Mouse (Mus musculus) forebrain, embryonic 14.5 days (tissue): ENCODE results near the gene Psapl1. TPM values are rescaled to one million over a fixed set of nuclear protein-coding genes. Genes with fewer than 3 reads are reported as not detected.

ENCODE experiments used
- ATAC-seq: fragments of 200-750 bp; cut with Nextera tagmentation; 2 replicates; pipeline ENCODE4 v1.8.0; 2017; ENCODE audit warnings: mild to moderate bottlenecking, moderate library complexity
- DNase-seq: peaks from one replicate; pipeline ENCODE4 v3.0.0-alpha.2; 2015; ENCODE audit warnings: low spot score
- H3K27ac ChIP-seq: fragments of 300-500 bp; sonication (generic); 2 replicates; pipeline ENCODE4 v1.5.1; 2014; ENCODE audit warnings: low read depth, mild to moderate bottlenecking, control low read depth, low read length, moderate library complexity
- H3K27me3 ChIP-seq: fragments of 300-500 bp; sonication (generic); replicated peaks from 2 replicates; pipeline ENCODE4 v1.6.1; 2014; ENCODE audit warnings: low read length, control low read depth, mixed read lengths; ENCODE audit not compliant: control insufficient read depth, insufficient read depth
- H3K36me3 ChIP-seq: fragments of 300-500 bp; sonication (generic); 2 replicates; pipeline ENCODE4 v1.6.1; 2014; ENCODE audit warnings: low read length, control low read depth; ENCODE audit not compliant: control insufficient read depth, insufficient read depth
- H3K4me1 ChIP-seq: fragments of 300-500 bp; sonication (generic); 2 replicates; pipeline ENCODE4 v1.6.1; 2014; ENCODE audit warnings: antibody characterized with exemption, low read length, control low read depth; ENCODE audit not compliant: control insufficient read depth, insufficient read depth
- H3K4me2 ChIP-seq: fragments of 300-500 bp; sonication (generic); 2 replicates; pipeline ENCODE4 v1.6.1; 2014; ENCODE audit warnings: mild to moderate bottlenecking, control low read depth, low read length
- H3K4me3 ChIP-seq: fragments of 300-500 bp; sonication (generic); 2 replicates; pipeline ENCODE4 v1.5.1; 2014; ENCODE audit warnings: low read depth, low read length, control low read depth
- H3K9ac ChIP-seq: fragments of 300-500 bp; sonication (generic); 2 replicates; pipeline ENCODE4 v1.6.1; 2014; ENCODE audit warnings: mild to moderate bottlenecking, low read length, control low read depth, moderate library complexity
- H3K9me3 ChIP-seq: fragments of 300-500 bp; sonication (generic); replicated peaks from 2 replicates; pipeline ENCODE4 v1.6.1; 2016; ENCODE audit warnings: low read length, control low read depth, mixed read lengths; ENCODE audit not compliant: control insufficient read depth
- WGBS: fragments of 180-500 bp; shearing (Covaris S2); extraction: QIAGEN DNeasy Blood & Tissue Kit; methylation state at CpG from one replicate; pipeline ENCODE4 v1.1.7; 2014; 5-methylcytosine and 5-hydroxymethylcytosine counted together
- polyA plus RNA-seq: library from polyadenylated mRNA; unstranded; fragments of >200 nt; fragmentation: Nextera tagmentation; extraction: Ambion mirVana; gene quantifications from 2 replicates; pipeline ENCODE4 v1.2.1, GENCODE M21; 2014

The Psapl1 gene
- polyA plus RNA-seq, 1 experiment from 2014 or later, result not detected

- Histone ChIP-seq H3K4me1 (peaks cover 11% of the 10 kb centered on the region; the same call in 1 of the 2 replicates), H3K4me2 (no peak overlapping the region), H3K4me3 (no peak overlapping the region), H3K27me3 (no peaks in the 10 kb centered on the region), H3K9me3 (no peaks in the 10 kb centered on the region), H3K27ac (no peak overlapping the region), H3K36me3 (no peaks in the 10 kb centered on the region), H3K9ac (no peak overlapping the region)
- ATAC-seq (no peak), DNase-seq (no peak)
- 66% methylated on average over 7 of the region's 7 CpGs for WGBS
These were observed 25.6 kb upstream of the Psapl1 start for GRCm38 (mm10) chr5:36178215-36178614.

GRCm38 (mm10) chr5:36178785-36179184, 25.0 kb upstream of the Psapl1 start:
- H3K9ac ChIP-seq, result no peak overlapping the region

GRCm38 (mm10) chr5:36179708-36180107, 24.1 kb upstream of the Psapl1 start:
- Histone ChIP-seq H3K27me3 (no peaks in the 10 kb centered on the region), H3K36me3 (no peaks in the 10 kb centered on the region), H3K9ac (no peak overlapping the region), H3K4me1 (peaks cover 7% of the 10 kb centered on the region; the same call in 1 of the 2 replicates), H3K9me3 (no peaks in the 10 kb centered on the region), H3K27ac (no peak overlapping the region), H3K4me3 (no peak overlapping the region), H3K4me2 (no peak overlapping the region)
- DNase-seq (no peak), ATAC-seq (no peak)
- WGBS, result 91% methylated on average over 5 of the region's 5 CpGs

More at GRCm38 (mm10) chr5:36178785-36179184, 25.0 kb upstream of the Psapl1 start:
- no peak overlapping the region for H3K4me2 ChIP-seq
- no peak overlapping the region for H3K4me3 ChIP-seq
- ATAC-seq, result no peak
- peaks cover 11% of the 10 kb centered on the region; the same call in 1 of the 2 replicates for H3K4me1 ChIP-seq
- H3K27me3 ChIP-seq, result no peaks in the 10 kb centered on the region
- H3K9me3 ChIP-seq, result no peaks in the 10 kb centered on the region
- no peak for DNase-seq
- WGBS, result 94% methylated on average over 3 of the region's 3 CpGs
- no peaks in the 10 kb centered on the region for H3K36me3 ChIP-seq
- H3K27ac ChIP-seq, result no peak overlapping the region

GRCm38 (mm10) chr5:36182326-36182725, 21.5 kb upstream of the Psapl1 start:
- Histone ChIP-seq H3K27ac (no peak overlapping the region), H3K36me3 (no peaks in the 10 kb centered on the region), H3K4me1 (no peaks in the 10 kb centered on the region), H3K4me3 (no peak overlapping the region), H3K9me3 (no peaks in the 10 kb centered on the region), H3K27me3 (no peaks in the 10 kb centered on the region), H3K9ac (no peak overlapping the region), H3K4me2 (no peak overlapping the region)
- DNase-seq, result no peak
- ATAC-seq, result no peak
- 87% methylated on average over 7 of the region's 7 CpGs for WGBS

GRCm38 (mm10) chr5:36186294-36187053, 17.3 kb upstream of the Psapl1 start:
- H3K9me3 ChIP-seq, result no peaks in the 10 kb centered on the region
- DNase-seq, result no peak
- H3K4me3 ChIP-seq, result no peak overlapping the region
- H3K27ac ChIP-seq, result no peak overlapping the region
- H3K27me3 ChIP-seq, result no peaks in the 10 kb centered on the region
- no peaks in the 10 kb centered on the region for H3K36me3 ChIP-seq
- H3K4me1 ChIP-seq, result no peaks in the 10 kb centered on the region
- H3K4me2 ChIP-seq, result no peak overlapping the region
- 66% methylated on average over 8 of the region's 8 CpGs for WGBS
- H3K9ac ChIP-seq, result no peak overlapping the region
- no peak for ATAC-seq

DNA sequence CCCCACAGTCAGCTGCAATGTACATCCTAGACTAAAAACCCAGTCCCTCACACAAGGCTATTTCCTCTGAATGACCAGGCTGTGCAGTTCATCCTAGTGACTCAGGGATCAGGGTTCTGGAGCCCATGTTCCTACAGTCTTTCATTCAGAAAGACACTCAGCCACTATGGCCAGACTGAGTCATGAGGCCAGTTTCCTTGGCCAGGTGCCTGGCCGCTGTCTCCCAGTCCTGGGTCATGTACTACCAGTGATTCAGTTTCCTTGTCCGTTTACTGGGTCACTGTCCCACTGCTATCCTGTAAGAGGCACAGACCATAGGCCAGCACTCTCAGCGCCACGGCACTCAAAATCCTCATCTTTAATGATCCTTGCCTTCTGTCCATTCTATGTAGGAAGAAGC, 15.5 kb upstream of the Psapl1 start:
- H3K27ac ChIP-seq, result no peak overlapping the region
- H3K9me3 ChIP-seq, result no peaks in the 10 kb centered on the region
- H3K4me1 ChIP-seq, result no peaks in the 10 kb centered on the region
- H3K9ac ChIP-seq, result no peak overlapping the region
- H3K36me3 ChIP-seq, result no peaks in the 10 kb centered on the region
- DNase-seq (no peak), ATAC-seq (no peak)
- no peak overlapping the region for H3K4me3 ChIP-seq
- WGBS, result 90% methylated on average over 4 of the region's 4 CpGs
- H3K27me3 ChIP-seq, result no peaks in the 10 kb centered on the region
- no peak overlapping the region for H3K4me2 ChIP-seq

DNA sequence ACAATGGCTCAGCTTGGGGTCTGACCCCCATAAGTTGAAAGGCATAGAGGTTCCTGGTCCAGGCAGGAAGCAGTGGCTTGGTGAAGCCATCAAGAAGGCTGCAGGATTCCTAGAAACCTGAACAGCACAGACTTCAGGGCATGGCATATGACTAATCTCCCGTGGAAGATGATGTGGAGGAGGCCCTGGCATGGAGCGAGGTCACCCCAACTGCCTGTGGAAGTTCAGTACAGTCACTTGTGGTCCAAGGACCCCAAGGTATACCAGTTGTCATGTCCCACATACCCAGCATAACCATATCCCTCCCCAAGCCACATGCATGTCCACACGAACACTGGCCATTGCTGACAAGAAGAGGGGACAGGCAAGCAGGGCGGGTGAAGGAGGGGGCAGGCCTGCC, 12.5 kb upstream of the Psapl1 start:
- Histone ChIP-seq H3K4me3 (no peak overlapping the region), H3K27ac (no peak overlapping the region), H3K27me3 (no peaks in the 10 kb centered on the region), H3K4me1 (0 out of 2 replicates have a peak, but pooled peaks cover 3% of the 10 kb centered on the region), H3K36me3 (no peaks in the 10 kb centered on the region), H3K4me2 (no peak overlapping the region), H3K9me3 (no peaks in the 10 kb centered on the region), H3K9ac (no peak overlapping the region)
- WGBS, result 88% methylated on average over 4 of the region's 4 CpGs
- ATAC-seq (no peak), DNase-seq (no peak)

DNA sequence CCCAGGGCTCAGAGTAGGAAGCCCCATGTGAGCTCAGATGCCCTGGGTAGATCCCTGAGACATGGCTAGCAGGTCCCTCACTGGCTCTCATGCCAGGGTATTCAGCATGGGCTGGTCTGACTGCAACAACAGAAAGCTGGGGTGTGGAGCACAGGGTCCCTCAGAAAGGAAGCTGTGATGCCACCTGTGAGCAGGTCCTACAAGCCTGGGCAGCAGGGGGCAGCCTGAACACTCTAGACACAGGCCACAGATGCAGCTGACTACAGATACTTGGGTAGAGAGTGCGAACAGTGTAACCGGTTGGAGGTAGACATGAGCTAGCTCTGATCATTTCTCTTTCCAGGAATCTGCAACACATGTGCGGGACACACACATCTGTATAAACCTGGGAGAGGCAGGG, 11.9 kb upstream of the Psapl1 start:
- DNase-seq (no peak), ATAC-seq (no peak)
- Histone ChIP-seq H3K27ac (no peak overlapping the region), H3K9ac (no peak overlapping the region), H3K4me2 (no peak overlapping the region), H3K27me3 (no peaks in the 10 kb centered on the region), H3K4me1 (0 out of 2 replicates have a peak, but pooled peaks cover 3% of the 10 kb centered on the region), H3K4me3 (no peak overlapping the region), H3K9me3 (no peaks in the 10 kb centered on the region), H3K36me3 (no peaks in the 10 kb centered on the region)
- 90% methylated on average over 3 of the region's 3 CpGs for WGBS

- no peak overlapping the region for H3K27ac ChIP-seq
- no peak for DNase-seq
- H3K4me2 ChIP-seq, result no peak overlapping the region
- no peaks in the 10 kb centered on the region for H3K36me3 ChIP-seq
- no peak for ATAC-seq
- H3K9ac ChIP-seq, result no peak overlapping the region
- whole genome bisulfite sequencing, result 80% methylated on average over 2 of the region's 2 CpGs
- H3K27me3 ChIP-seq, result no peaks in the 10 kb centered on the region
- 0 out of 2 replicates have a peak, but pooled peaks cover 3% of the 10 kb centered on the region for H3K4me1 ChIP-seq
- no peak overlapping the region for H3K4me3 ChIP-seq
- H3K9me3 ChIP-seq, result no peaks in the 10 kb centered on the region
These were observed 11.1 kb upstream of the Psapl1 start for GRCm38 (mm10) chr5:36192677-36193076.
